Mouse (Mus musculus) lung, postnatal 0 days (tissue): Measurements from ENCODE around the gene Gas2l1. TPM values are rescaled to one million over a fixed set of nuclear protein-coding genes. Genes with fewer than 3 reads are reported as not detected.

Experiments used
- ATAC-seq: fragments of 200-750 bp; cut with Nextera tagmentation; 2 replicates; pipeline ENCODE4 v1.8.0; 2017; ENCODE audit warnings: moderate library complexity
- DNase-seq: peaks from one replicate; pipeline ENCODE4 v3.0.0-alpha.2; 2016; ENCODE audit warnings: low spot score
- H3K27ac ChIP-seq: fragments of 300-500 bp; sonication (generic); 2 replicates; pipeline ENCODE4 v1.5.1; 2014; ENCODE audit warnings: antibody characterized with exemption, mild to moderate bottlenecking, low read length, mixed read lengths
- H3K27me3 ChIP-seq: fragments of 300-500 bp; sonication (generic); replicated peaks from 2 replicates; pipeline ENCODE4 v1.6.1; 2014; ENCODE audit warnings: low read length, mixed read lengths; ENCODE audit not compliant: insufficient read depth
- H3K36me3 ChIP-seq: fragments of 300-500 bp; sonication (generic); 2 replicates; pipeline ENCODE4 v1.6.1; 2014; ENCODE audit warnings: low read length, mixed read lengths; ENCODE audit not compliant: insufficient read depth
- H3K4me1 ChIP-seq: fragments of 300-500 bp; sonication (generic); 2 replicates; pipeline ENCODE4 v1.6.1; 2014; ENCODE audit warnings: antibody characterized with exemption, low read depth, low read length, mixed read lengths; ENCODE audit not compliant: insufficient read depth
- H3K4me2 ChIP-seq: fragments of 300-500 bp; sonication (generic); replicated peaks from 2 replicates; pipeline ENCODE4 v1.6.1; 2014; ENCODE audit warnings: low read depth, mild to moderate bottlenecking, low read length, moderate library complexity, mixed read lengths
- H3K4me3 ChIP-seq: fragments of 300-500 bp; sonication (generic); 2 replicates; pipeline ENCODE4 v1.5.1; 2014; ENCODE audit warnings: low read depth, low read length
- H3K9ac ChIP-seq: fragments of 300-500 bp; sonication (generic); replicated peaks from 2 replicates; pipeline ENCODE4 v1.6.1; 2014; ENCODE audit warnings: low read depth, mild to moderate bottlenecking
- H3K9me3 ChIP-seq: fragments of 300-500 bp; sonication (generic); 2 replicates; pipeline ENCODE4 v1.6.1; 2016; ENCODE audit warnings: low read length, mixed read lengths
- CTCF ChIP-seq: IDR thresholded peaks from 2 replicates; pipeline ENCODE4 v1.5.1; 2016; ENCODE audit warnings: antibody characterized with exemption, mild to moderate bottlenecking
- EP300 ChIP-seq: IDR thresholded peaks from 2 replicates; pipeline ENCODE4 v1.6.1; 2016; ENCODE audit warnings: antibody characterized with exemption, mild to moderate bottlenecking, control low read depth
- WGBS: fragments of 180-500 bp; shearing (Covaris S2); extraction: QIAGEN DNeasy Blood & Tissue Kit; methylation state at CpG from one replicate; pipeline ENCODE4 v1.1.7; 2014; 5-methylcytosine and 5-hydroxymethylcytosine counted together
- polyA plus RNA-seq: library from polyadenylated mRNA; unstranded; fragments of >200 nt; fragmentation: Nextera tagmentation; extraction: Ambion mirVana; gene quantifications from 2 replicates; pipeline ENCODE4 v1.2.1, GENCODE M21; 2015

The Gas2l1 gene
- polyA plus RNA-seq, 1 experiment from 2014 or later = 33.3 TPM

- no peak overlapping the region for H3K9ac ChIP-seq
- no peaks in the 10 kb centered on the region for H3K4me1 ChIP-seq
- DNase-seq (no peak), ATAC-seq (no peak)
- H3K27ac ChIP-seq = no peak overlapping the region
- WGBS = 79% methylated on average over 8 of the region's 8 CpGs
- no peak overlapping the region for H3K4me2 ChIP-seq
- peaks cover 35% of the 10 kb centered on the region for H3K36me3 ChIP-seq
- H3K4me3 ChIP-seq = no peak overlapping the region
- H3K27me3 ChIP-seq = no peaks in the 10 kb centered on the region
- TF ChIP-seq CTCF (no peak), EP300 (no peak)
- H3K9me3 ChIP-seq = no peaks in the 10 kb centered on the region
Measured at GRCm38 (mm10) chr11:5037146-5037854, 27.8 kb downstream of the Gas2l1 start.

- Histone ChIP-seq H3K4me3 (no peak overlapping the region), H3K36me3 (peaks cover 35% of the 10 kb centered on the region; the same call in 1 of the 2 replicates), H3K4me2 (no peak overlapping the region), H3K9me3 (no peaks in the 10 kb centered on the region), H3K27me3 (no peaks in the 10 kb centered on the region), H3K9ac (no peak overlapping the region), H3K27ac (no peak overlapping the region), H3K4me1 (no peaks in the 10 kb centered on the region)
- WGBS = 89% methylated on average over 4 of the region's 4 CpGs
- ATAC-seq (no peak), DNase-seq (no peak)
- TF ChIP-seq EP300 (no peak), CTCF (no peak)
Measured at GRCm38 (mm10) chr11:5035421-5035820, 29.7 kb downstream of the Gas2l1 start.

DNA sequence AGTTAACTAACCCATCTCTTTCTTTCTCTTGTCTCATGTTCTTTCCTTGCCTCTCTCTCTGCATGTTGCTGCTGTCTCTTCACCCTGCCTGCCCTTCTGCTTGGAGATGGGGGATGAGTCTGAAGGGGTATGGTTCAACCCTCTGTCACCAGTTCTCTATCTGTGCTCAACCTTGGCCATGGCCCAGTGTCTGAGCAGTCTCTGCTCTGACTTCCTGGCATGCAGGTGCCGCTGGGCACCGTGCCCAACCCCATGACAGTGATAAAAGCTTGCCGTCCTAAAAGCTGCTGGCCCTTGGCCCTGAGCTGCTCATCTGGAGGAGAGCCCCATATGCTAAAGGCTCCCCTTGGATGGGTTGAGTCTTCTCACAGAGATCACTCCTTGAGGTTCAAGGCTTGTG is 32.0 kb downstream of the Gas2l1 start:
- H3K36me3 ChIP-seq = peaks cover 35% of the 10 kb centered on the region; the same call in 1 of the 2 replicates
- no peaks in the 10 kb centered on the region for H3K4me1 ChIP-seq
- no peak overlapping the region for H3K4me2 ChIP-seq
- no peaks in the 10 kb centered on the region for H3K9me3 ChIP-seq
- ATAC-seq (no peak), DNase-seq (no peak)
- H3K9ac ChIP-seq = no peak overlapping the region
- no peak overlapping the region for H3K4me3 ChIP-seq
- 62% methylated on average over 3 of the region's 3 CpGs for WGBS
- no peak overlapping the region for H3K27ac ChIP-seq
- no peaks in the 10 kb centered on the region for H3K27me3 ChIP-seq
- TF ChIP-seq EP300 (no peak), CTCF (no peak)

- H3K4me2 ChIP-seq = no peak overlapping the region
- H3K9me3 ChIP-seq = no peaks in the 10 kb centered on the region
- no peak for ATAC-seq
- no peak overlapping the region for H3K27ac ChIP-seq
- no peak for TF ChIP-seq CTCF
- no peak for TF ChIP-seq EP300
- peaks cover 32% of the 10 kb centered on the region; the same call in 1 of the 2 replicates for H3K36me3 ChIP-seq
- H3K9ac ChIP-seq = no peak overlapping the region
- 94% methylated on average over 10 of the region's 10 CpGs for WGBS
- no peak overlapping the region for H3K4me3 ChIP-seq
- no peaks in the 10 kb centered on the region for H3K4me1 ChIP-seq
- H3K27me3 ChIP-seq = no peaks in the 10 kb centered on the region
- no peak for DNase-seq
Measured at GRCm38 (mm10) chr11:5032706-5033105, 32.4 kb downstream of the Gas2l1 start.

- no peaks in the 10 kb centered on the region for H3K27me3 ChIP-seq
- no peak overlapping the region for H3K27ac ChIP-seq
- TF ChIP-seq CTCF = no peak
- no peak for TF ChIP-seq EP300
- no peak overlapping the region for H3K9ac ChIP-seq
- DNase-seq (no peak), ATAC-seq (no peak)
- no peaks in the 10 kb centered on the region for H3K4me1 ChIP-seq
- H3K36me3 ChIP-seq = peaks cover 20% of the 10 kb centered on the region; the same call in 1 of the 2 replicates
- 89% methylated on average over 7 of the region's 7 CpGs for WGBS
- H3K9me3 ChIP-seq = no peaks in the 10 kb centered on the region
- H3K4me2 ChIP-seq = no peak overlapping the region
- no peak overlapping the region for H3K4me3 ChIP-seq
Measured at GRCm38 (mm10) chr11:5028228-5028627, 36.9 kb downstream of the Gas2l1 start.

DNA sequence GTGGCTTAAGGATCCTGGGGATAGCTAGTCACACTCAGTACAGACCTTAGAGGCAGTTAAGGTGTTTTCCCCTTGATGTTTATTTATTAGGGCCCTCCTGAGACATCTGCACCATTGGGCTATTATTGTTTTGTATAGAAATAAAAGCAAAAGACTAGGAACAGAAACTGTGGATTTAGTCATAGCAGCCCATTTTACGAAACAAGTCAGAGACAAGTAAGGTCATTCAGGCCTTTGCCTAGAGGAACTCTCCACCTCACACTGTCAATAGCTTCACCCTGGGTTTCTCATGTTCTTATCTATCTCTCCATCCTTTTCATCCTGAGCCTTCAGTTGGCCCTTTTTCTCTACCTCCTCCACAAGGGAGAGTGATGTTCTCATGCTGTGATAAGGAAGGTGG is 40.0 kb downstream of the Gas2l1 start:
- H3K9me3 ChIP-seq = no peaks in the 10 kb centered on the region
- WGBS = 100% methylated on average over 1 of the region's 1 CpGs
- H3K27me3 ChIP-seq = no peaks in the 10 kb centered on the region
- DNase-seq (no peak), ATAC-seq (no peak)
- no peak overlapping the region for H3K4me2 ChIP-seq
- H3K4me1 ChIP-seq = no peaks in the 10 kb centered on the region
- no peak overlapping the region for H3K4me3 ChIP-seq
- no peak overlapping the region for H3K9ac ChIP-seq
- H3K27ac ChIP-seq = no peak overlapping the region
- no peak for TF ChIP-seq EP300
- peaks cover 11% of the 10 kb centered on the region; the same call in 1 of the 2 replicates for H3K36me3 ChIP-seq
